Mouse (Mus musculus): ENCODE results near the gene Daam2. TPM values are rescaled to one million over a fixed set of nuclear protein-coding genes. Genes with fewer than 3 reads are reported as not detected.
A peak's percentile ranks its signal among the peaks of the same experiment; 100 is the strongest.

Daam2 gene
- polyA plus RNA-seq, 1 experiment from 2014 or later, result 6.6 TPM

- no peak overlapping the region for H3K27ac ChIP-seq (ENCODE audit: low read length)
- TF ChIP-seq EP300 (IDR thresholded peaks at IDR 0.05) (no peak), CTCF (IDR thresholded peaks at IDR 0.05) (no peak)
These were observed 90.1 kb downstream of the Daam2 start for GRCm38 (mm10) chr17:49474051-49474450.

GRCm38 (mm10) chr17:49472626-49473025 lies 91.5 kb downstream of the Daam2 start:
- H3K4me1 ChIP-seq (ENCODE audit: insufficient read depth, low read depth, low read length), result no peaks in the 10 kb centered on the region
- WGBS, result 59% methylated on average over 8 of the region's 8 CpGs
- H3K36me3 ChIP-seq (ENCODE audit: insufficient read depth, low read length), result no peaks in the 10 kb centered on the region
- no peak overlapping the region for H3K4me2 ChIP-seq (replicated peaks; ENCODE audit: low read depth, low read length)
- no peak for TF ChIP-seq EP300 (IDR thresholded peaks at IDR 0.05)
- no peak for TF ChIP-seq CTCF (IDR thresholded peaks at IDR 0.05)
- ATAC-seq, result no peak
- H3K9me3 ChIP-seq (ENCODE audit: low read length), result no peaks in the 10 kb centered on the region
- no peak overlapping the region for H3K4me3 ChIP-seq (ENCODE audit: low read depth, low read length)
- no peak for DNase-seq (ENCODE audit: low spot score)
- H3K9ac ChIP-seq (replicated peaks; ENCODE audit: low read depth), result no peak overlapping the region
- H3K27me3 ChIP-seq (replicated peaks; ENCODE audit: insufficient read depth, low read length), result no peaks in the 10 kb centered on the region
- no peak overlapping the region for H3K27ac ChIP-seq (ENCODE audit: low read length)

More at GRCm38 (mm10) chr17:49474051-49474450, 90.1 kb downstream of the Daam2 start:
- H3K4me2 ChIP-seq (replicated peaks; ENCODE audit: low read depth, low read length), result no peak overlapping the region
- WGBS, result 88% methylated on average over 4 of the region's 4 CpGs
- H3K4me3 ChIP-seq (ENCODE audit: low read depth, low read length), result no peak overlapping the region
- H3K27me3 ChIP-seq (replicated peaks; ENCODE audit: insufficient read depth, low read length), result no peaks in the 10 kb centered on the region
- H3K36me3 ChIP-seq (ENCODE audit: insufficient read depth, low read length), result no peaks in the 10 kb centered on the region
- H3K9me3 ChIP-seq (ENCODE audit: low read length), result no peaks in the 10 kb centered on the region
- no peak overlapping the region for H3K9ac ChIP-seq (replicated peaks; ENCODE audit: low read depth)
- ATAC-seq, result no peak
- DNase-seq (ENCODE audit: low spot score), result no peak
- no peaks in the 10 kb centered on the region for H3K4me1 ChIP-seq (ENCODE audit: insufficient read depth, low read depth, low read length)

GRCm38 (mm10) chr17:49468223-49468622 lies 95.9 kb downstream of the Daam2 start:
- TF ChIP-seq CTCF (IDR thresholded peaks at IDR 0.05), result peak; percentile 98
- no peak for TF ChIP-seq EP300 (IDR thresholded peaks at IDR 0.05)
- peak; percentile 68 for DNase-seq (ENCODE audit: low spot score)
- no peaks in the 10 kb centered on the region for H3K4me1 ChIP-seq (ENCODE audit: insufficient read depth, low read depth, low read length)
- no peak overlapping the region for H3K9ac ChIP-seq (replicated peaks; ENCODE audit: low read depth)
- no peaks in the 10 kb centered on the region for H3K9me3 ChIP-seq (ENCODE audit: low read length)
- no peaks in the 10 kb centered on the region for H3K27me3 ChIP-seq (replicated peaks; ENCODE audit: insufficient read depth, low read length)
- ATAC-seq, result peak; percentile 67
- WGBS, result 17% methylated on average over 4 of the region's 4 CpGs
- no peak overlapping the region for H3K27ac ChIP-seq (ENCODE audit: low read length)
- no peak overlapping the region for H3K4me2 ChIP-seq (replicated peaks; ENCODE audit: low read depth, low read length)
- H3K4me3 ChIP-seq (ENCODE audit: low read depth, low read length), result no peak overlapping the region
- H3K36me3 ChIP-seq (ENCODE audit: insufficient read depth, low read length), result no peaks in the 10 kb centered on the region

- TF ChIP-seq EP300 (IDR thresholded peaks at IDR 0.05) (no peak), CTCF (IDR thresholded peaks at IDR 0.05) (no peak)
- 85% methylated on average over 3 of the region's 3 CpGs for WGBS
- Histone ChIP-seq H3K4me2 (replicated peaks; ENCODE audit: low read depth, low read length) (no peak overlapping the region), H3K9ac (replicated peaks; ENCODE audit: low read depth) (no peak overlapping the region), H3K27me3 (replicated peaks; ENCODE audit: insufficient read depth, low read length) (no peaks in the 10 kb centered on the region), H3K9me3 (ENCODE audit: low read length) (no peaks in the 10 kb centered on the region), H3K36me3 (ENCODE audit: insufficient read depth, low read length) (no peaks in the 10 kb centered on the region), H3K4me3 (ENCODE audit: low read depth, low read length) (no peak overlapping the region), H3K27ac (ENCODE audit: low read length) (no peak overlapping the region), H3K4me1 (ENCODE audit: insufficient read depth, low read depth, low read length) (no peaks in the 10 kb centered on the region)
- DNase-seq (ENCODE audit: low spot score), result no peak
- no peak for ATAC-seq
These were observed 99.3 kb downstream of the Daam2 start for GRCm38 (mm10) chr17:49464884-49465283.

- H3K4me1 ChIP-seq (ENCODE audit: insufficient read depth, low read depth, low read length), result no peaks in the 10 kb centered on the region
- TF ChIP-seq EP300 (IDR thresholded peaks at IDR 0.05), result no peak
- TF ChIP-seq CTCF (IDR thresholded peaks at IDR 0.05), result no peak
- no peak overlapping the region for H3K4me3 ChIP-seq (ENCODE audit: low read depth, low read length)
- peaks cover 4% of the 10 kb centered on the region; the same call in 1 of the 2 replicates for H3K36me3 ChIP-seq (ENCODE audit: insufficient read depth, low read length)
- H3K9me3 ChIP-seq (ENCODE audit: low read length), result no peaks in the 10 kb centered on the region
- H3K27ac ChIP-seq (ENCODE audit: low read length), result no peak overlapping the region
- DNase-seq (ENCODE audit: low spot score), result no peak
- no peaks in the 10 kb centered on the region for H3K27me3 ChIP-seq (replicated peaks; ENCODE audit: insufficient read depth, low read length)
- H3K9ac ChIP-seq (replicated peaks; ENCODE audit: low read depth), result no peak overlapping the region
- H3K4me2 ChIP-seq (replicated peaks; ENCODE audit: low read depth, low read length), result no peak overlapping the region
- WGBS, result 90% methylated on average over 18 of the region's 18 CpGs
- no peak for ATAC-seq
These were observed 105.8 kb downstream of the Daam2 start for GRCm38 (mm10) chr17:49458386-49458785.

GRCm38 (mm10) chr17:49457833-49458232 lies 106.3 kb downstream of the Daam2 start:
- Histone ChIP-seq H3K27ac (ENCODE audit: low read length) (no peak overlapping the region), H3K9me3 (ENCODE audit: low read length) (no peaks in the 10 kb centered on the region), H3K27me3 (replicated peaks; ENCODE audit: insufficient read depth, low read length) (no peaks in the 10 kb centered on the region), H3K9ac (replicated peaks; ENCODE audit: low read depth) (no peak overlapping the region), H3K4me1 (ENCODE audit: insufficient read depth, low read depth, low read length) (no peaks in the 10 kb centered on the region), H3K4me2 (replicated peaks; ENCODE audit: low read depth, low read length) (no peak overlapping the region), H3K36me3 (ENCODE audit: insufficient read depth, low read length) (peaks cover 4% of the 10 kb centered on the region; the same call in 1 of the 2 replicates), H3K4me3 (ENCODE audit: low read depth, low read length) (no peak overlapping the region)
- WGBS, result 92% methylated on average over 3 of the region's 3 CpGs
- ATAC-seq, result no peak
- DNase-seq (ENCODE audit: low spot score), result no peak
- TF ChIP-seq CTCF (IDR thresholded peaks at IDR 0.05), result no peak
- TF ChIP-seq EP300 (IDR thresholded peaks at IDR 0.05), result no peak

GRCm38 (mm10) chr17:49456334-49456733 lies 107.8 kb downstream of the Daam2 start:
- no peak for ATAC-seq
- H3K27ac ChIP-seq (ENCODE audit: low read length), result no peak overlapping the region
- no peaks in the 10 kb centered on the region for H3K9me3 ChIP-seq (ENCODE audit: low read length)
- H3K9ac ChIP-seq (replicated peaks; ENCODE audit: low read depth), result no peak overlapping the region
- no peak for DNase-seq (ENCODE audit: low spot score)
- H3K4me3 ChIP-seq (ENCODE audit: low read depth, low read length), result no peak overlapping the region
- TF ChIP-seq CTCF (IDR thresholded peaks at IDR 0.05) (no peak), EP300 (IDR thresholded peaks at IDR 0.05) (no peak)
- 75% methylated on average over 4 of the region's 4 CpGs for WGBS
- H3K36me3 ChIP-seq (ENCODE audit: insufficient read depth, low read length), result peaks cover 6% of the 10 kb centered on the region; the same call in 1 of the 2 replicates
- no peaks in the 10 kb centered on the region for H3K4me1 ChIP-seq (ENCODE audit: insufficient read depth, low read depth, low read length)
- H3K27me3 ChIP-seq (replicated peaks; ENCODE audit: insufficient read depth, low read length), result no peaks in the 10 kb centered on the region
- no peak overlapping the region for H3K4me2 ChIP-seq (replicated peaks; ENCODE audit: low read depth, low read length)
